Mouse (Mus musculus) megakaryocyte, embryonic 14.5 days (primary cell): Measurements from ENCODE around the gene Tsc22d2. TPM values are rescaled to one million over a fixed set of nuclear protein-coding genes. Genes with fewer than 3 reads are reported as not detected.

Experiments used
- H3K27me3 ChIP-seq: replicated peaks from 2 replicates; pipeline ENCODE3; 2012; ENCODE audit warnings: inconsistent platforms
- H3K36me3 ChIP-seq: replicated peaks from 2 replicates; pipeline ENCODE3; 2012; ENCODE audit warnings: low read length, inconsistent platforms, mixed read lengths
- H3K4me1 ChIP-seq: 2 replicates; pipeline ENCODE4 v1.6.1; 2012; ENCODE audit warnings: inconsistent platforms
- H3K4me3 ChIP-seq: replicated peaks from 2 replicates; pipeline ENCODE3; 2012; ENCODE audit warnings: moderate library complexity, mild to moderate bottlenecking, inconsistent platforms
- H3K9me3 ChIP-seq: 2 replicates; pipeline ENCODE4 v1.6.1; 2012; ENCODE audit warnings: inconsistent platforms
- FLI1 ChIP-seq: IDR thresholded peaks from 2 replicates; pipeline ENCODE4 v1.6.1; 2012; ENCODE audit warnings: low read length, inconsistent platforms, mixed read lengths
- GATA1 ChIP-seq: IDR thresholded peaks from 3 replicates; pipeline ENCODE4 v1.6.1; 2012; ENCODE audit warnings: mixed read lengths, low read length, inconsistent platforms, borderline replicate concordance
- polyA plus RNA-seq: library from polyadenylated mRNA; stranded (reverse); fragments of >175 nt; gene quantifications from 2 replicates; pipeline ENCODE4 v1.2.3, GENCODE M21; 2012; ENCODE audit warnings: low replicate concordance; ENCODE audit not compliant: insufficient read depth

Tsc22d2 gene
- polyA plus RNA-seq, 1 experiment: 8.0 TPM

GRCm38 (mm10) chr3:58388731-58389130 is 25.8 kb upstream of the Tsc22d2 start:
- Histone ChIP-seq H3K36me3 (no peaks in the 10 kb centered on the region), H3K4me3 (no peak overlapping the region), H3K4me1 (peaks cover 7% of the 10 kb centered on the region; the same call in 1 of the 2 replicates), H3K9me3 (no peaks in the 10 kb centered on the region), H3K27me3 (peaks cover 2% of the 10 kb centered on the region)
- TF ChIP-seq FLI1 (no peak), GATA1 (no peak)

- Histone ChIP-seq H3K27me3 (no peaks in the 10 kb centered on the region), H3K36me3 (no peaks in the 10 kb centered on the region), H3K4me1 (no peaks in the 10 kb centered on the region), H3K4me3 (no peak overlapping the region), H3K9me3 (peaks cover 4% of the 10 kb centered on the region; the same call in 1 of the 2 replicates)
- TF ChIP-seq GATA1 (no peak), FLI1 (no peak)
These were observed 16.0 kb upstream of the Tsc22d2 start for GRCm38 (mm10) chr3:58398541-58398940.

- Histone ChIP-seq H3K4me3 (no peak overlapping the region), H3K9me3 (peaks cover 7% of the 10 kb centered on the region; the same call in 1 of the 2 replicates), H3K27me3 (no peaks in the 10 kb centered on the region), H3K4me1 (no peaks in the 10 kb centered on the region), H3K36me3 (no peaks in the 10 kb centered on the region)
- TF ChIP-seq FLI1 (no peak), GATA1 (no peak)
These were observed 14.6 kb upstream of the Tsc22d2 start for GRCm38 (mm10) chr3:58399931-58400330.

- no peaks in the 10 kb centered on the region for H3K9me3 ChIP-seq
- TF ChIP-seq FLI1 (no peak), GATA1 (no peak)
- no peaks in the 10 kb centered on the region for H3K27me3 ChIP-seq
- no peak overlapping the region for H3K4me3 ChIP-seq
- H3K36me3 ChIP-seq: no peaks in the 10 kb centered on the region
- H3K4me1 ChIP-seq: peaks cover 11% of the 10 kb centered on the region
These were observed 2.8 kb upstream of the Tsc22d2 start for GRCm38 (mm10) chr3:58411669-58412068.

- no peaks in the 10 kb centered on the region for H3K9me3 ChIP-seq
- TF ChIP-seq FLI1 (no peak), GATA1 (no peak)
- peak overlapping the region; percentile 99 for H3K4me3 ChIP-seq
These were observed 844 bp upstream of the Tsc22d2 start for GRCm38 (mm10) chr3:58413671-58414070.

GRCm38 (mm10) chr3:58414986-58415883 is 720 bp downstream of the Tsc22d2 start:
- Histone ChIP-seq H3K4me3 (peak overlapping the region; percentile 99), H3K9me3 (no peaks in the 10 kb centered on the region), H3K36me3 (peaks cover 7% of the 10 kb centered on the region), H3K27me3 (no peaks in the 10 kb centered on the region), H3K4me1 (peaks cover 19% of the 10 kb centered on the region)
- TF ChIP-seq GATA1: no peak
- TF ChIP-seq FLI1: no peak

More at GRCm38 (mm10) chr3:58413671-58414070, 844 bp upstream of the Tsc22d2 start:
- Histone ChIP-seq H3K36me3 (peaks cover 7% of the 10 kb centered on the region), H3K4me1 (peaks cover 17% of the 10 kb centered on the region), H3K27me3 (no peaks in the 10 kb centered on the region)

GRCm38 (mm10) chr3:58415884-58416725 is 1.6 kb downstream of the Tsc22d2 start:
- TF ChIP-seq FLI1: no peak
- no peak for TF ChIP-seq GATA1
- no peaks in the 10 kb centered on the region for H3K27me3 ChIP-seq
- H3K4me3 ChIP-seq: peak overlapping the region; percentile 99
- H3K4me1 ChIP-seq: peaks cover 22% of the 10 kb centered on the region
- peaks cover 7% of the 10 kb centered on the region for H3K36me3 ChIP-seq
- H3K9me3 ChIP-seq: no peaks in the 10 kb centered on the region

GRCm38 (mm10) chr3:58416726-58417437 is 2.4 kb downstream of the Tsc22d2 start:
- TF ChIP-seq GATA1 (no peak), FLI1 (no peak)
- Histone ChIP-seq H3K4me1 (peaks cover 17% of the 10 kb centered on the region), H3K4me3 (peak overlapping the region; percentile 99), H3K27me3 (no peaks in the 10 kb centered on the region), H3K36me3 (peaks cover 7% of the 10 kb centered on the region), H3K9me3 (no peaks in the 10 kb centered on the region)
